Comparison of ENCODE assay signal across 23 mouse cellular contexts in the genomic region with DNA sequence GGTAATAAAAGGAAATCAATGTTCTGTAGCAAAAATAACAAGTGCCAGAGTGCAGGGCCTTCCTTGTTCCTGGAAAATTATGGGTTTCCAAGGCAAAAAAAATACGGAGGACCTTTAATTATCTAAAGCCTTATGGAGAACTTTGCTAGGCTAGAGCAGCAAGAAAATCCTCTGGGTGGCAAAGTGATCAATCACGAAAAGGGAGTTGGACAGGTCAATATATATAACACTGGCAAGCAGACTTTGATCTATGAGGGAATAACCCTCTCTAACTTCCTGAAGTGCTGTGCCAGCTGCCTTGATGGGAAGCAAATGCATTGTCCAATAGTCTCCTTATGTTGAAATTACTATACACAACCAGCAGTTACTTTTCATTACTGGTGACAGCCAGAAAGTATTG.
A peak's percentile ranks its signal among the peaks of the same experiment; 100 is the strongest.
DNase-seq lines count a peak whose midpoint lies in the region; ATAC-seq and TF ChIP-seq lines count a peak whose summit lies in the region.
"Had no signal": no experiment of that assay in that cellular context is flagged by ENCODE, and none has a peak within 500 bp of the region (broad histone marks: within the 10 kb centered on the region; RNA-seq: fewer than 3 reads in every experiment).

No protein-coding gene starts in this region.

- no peak overlapping the region for H3K9ac ChIP-seq in kidney, embryonic 14.5 days (ENCODE audit: low read depth, low read length)
- no peak overlapping the region for H3K9ac ChIP-seq in midbrain, postnatal 0 days (replicated peaks; ENCODE audit: low read length, poor library complexity, severe bottlenecking)
- H3K9ac ChIP-seq in midbrain, embryonic 14.5 days (replicated peaks; ENCODE audit: low read length) = no peak overlapping the region
- H3K9ac ChIP-seq: forebrain, embryonic 13.5 days; heart, embryonic 13.5 days; hindbrain, embryonic 14.5 days had no signal

- WGBS in kidney, embryonic 14.5 days = 20% methylated on average over 2 of the region's 2 CpGs
- WGBS in midbrain, postnatal 0 days = 85% methylated on average over 2 of the region's 2 CpGs
- WGBS in midbrain, embryonic 14.5 days = 80% methylated on average over 2 of the region's 2 CpGs

- no peaks in the 10 kb centered on the region for H3K27me3 ChIP-seq in kidney, embryonic 14.5 days (ENCODE audit: control insufficient read depth, insufficient read depth, low read length)
- no peaks in the 10 kb centered on the region for H3K27me3 ChIP-seq in midbrain, postnatal 0 days (ENCODE audit: insufficient read depth, low read length)
- no peaks in the 10 kb centered on the region for H3K27me3 ChIP-seq in midbrain, embryonic 14.5 days (ENCODE audit: control insufficient read depth, insufficient read depth, low read length)
- H3K27me3 ChIP-seq: forebrain, embryonic 13.5 days; heart, embryonic 13.5 days had no signal

- H3K4me2 ChIP-seq in kidney, embryonic 14.5 days (replicated peaks; ENCODE audit: low read depth, low read length) = no peak overlapping the region
- H3K4me2 ChIP-seq in midbrain, postnatal 0 days (ENCODE audit: low read depth, low read length, poor library complexity, severe bottlenecking) = no peak overlapping the region
- no peak overlapping the region for H3K4me2 ChIP-seq in midbrain, embryonic 14.5 days (ENCODE audit: low read length)
- H3K4me2 ChIP-seq: forebrain, embryonic 13.5 days; heart, embryonic 13.5 days; hindbrain, embryonic 14.5 days had no signal

- H3K27ac ChIP-seq in kidney, embryonic 14.5 days (ENCODE audit: low read depth, low read length) = no peak overlapping the region
- no peak overlapping the region for H3K27ac ChIP-seq in midbrain, postnatal 0 days (ENCODE audit: low read depth, low read length)
- no peak overlapping the region for H3K27ac ChIP-seq in midbrain, embryonic 14.5 days (replicated peaks; ENCODE audit: low read depth, low read length)
- H3K27ac ChIP-seq: forebrain, embryonic 10.5 days; forebrain, embryonic 13.5 days; heart, adult 2 months; heart, embryonic 10.5 days; heart, embryonic 13.5 days; hindbrain, embryonic 14.5 days had no signal

- no peaks in the 10 kb centered on the region for H3K36me3 ChIP-seq in kidney, embryonic 14.5 days (ENCODE audit: control insufficient read depth, insufficient read depth, low read length)
- no peaks in the 10 kb centered on the region for H3K36me3 ChIP-seq in midbrain, postnatal 0 days (ENCODE audit: insufficient read depth, low read length)
- no peaks in the 10 kb centered on the region for H3K36me3 ChIP-seq in midbrain, embryonic 14.5 days (ENCODE audit: control insufficient read depth, insufficient read depth, low read length)
- H3K36me3 ChIP-seq: forebrain, embryonic 10.5 days; heart, embryonic 10.5 days; heart, embryonic 13.5 days had no signal

- DNase-seq in kidney, postnatal 14 days = no peak
- DNase-seq in midbrain, postnatal 0 days (ENCODE audit: low spot score) = peak; percentile 5
- no peak for DNase-seq in midbrain, embryonic 14.5 days
- DNase-seq in mesoderm, embryonic 11.5 days (ENCODE audit: low read depth, low spot score) = peak; percentile 1
- DNase-seq in thymus, postnatal 4 days = no peak
- DNase-seq: adrenal gland, adult 8-10 months; adrenal gland, postnatal 25 days; cerebellum, adult 18-20 months; cerebellum, adult 9-10 months; cerebellum, postnatal 14 days; gastrocnemius, postnatal 10 days; gastrocnemius, postnatal 36 days; heart, adult 2 months; heart, postnatal 14 days; heart, postnatal 4 days had no signal

- no peaks in the 10 kb centered on the region for H3K4me1 ChIP-seq in kidney, embryonic 14.5 days (ENCODE audit: control insufficient read depth, insufficient read depth, low read length)
- H3K4me1 ChIP-seq in midbrain, postnatal 0 days (ENCODE audit: insufficient read depth, low read length) = no peaks in the 10 kb centered on the region
- H3K4me1 ChIP-seq in midbrain, embryonic 14.5 days (ENCODE audit: control insufficient read depth, insufficient read depth, low read length) = no peaks in the 10 kb centered on the region
- H3K4me1 ChIP-seq: forebrain, embryonic 10.5 days; forebrain, embryonic 13.5 days; heart, embryonic 10.5 days; heart, embryonic 13.5 days had no signal

- ATAC-seq in kidney, embryonic 14.5 days (ENCODE audit: low FRiP score, low TSS enrichment) = peak; percentile 85
- no peak for ATAC-seq in midbrain, postnatal 0 days (ENCODE audit: low FRiP score)
- no peak for ATAC-seq in midbrain, embryonic 14.5 days (ENCODE audit: low FRiP score, low TSS enrichment)
- ATAC-seq: activated CD4-positive, CD25-positive, alpha-beta regulatory T cell, adult 4 months; forebrain, embryonic 13.5 days; forebrain, embryonic 16.5 days had no signal

- no peak overlapping the region for H3K4me3 ChIP-seq in kidney, embryonic 14.5 days (ENCODE audit: low read length)
- no peak overlapping the region for H3K4me3 ChIP-seq in midbrain, postnatal 0 days (ENCODE audit: low read depth, low read length)
- no peak overlapping the region for H3K4me3 ChIP-seq in midbrain, embryonic 14.5 days (replicated peaks; ENCODE audit: low read depth, low read length)
- H3K4me3 ChIP-seq: forebrain, embryonic 10.5 days; forebrain, embryonic 13.5 days; heart, adult 2 months; heart, embryonic 10.5 days; heart, embryonic 13.5 days had no signal

- no peak for TF ChIP-seq CTCF in midbrain, postnatal 0 days (IDR thresholded peaks at IDR 0.05)

- no peaks in the 10 kb centered on the region for H3K9me3 ChIP-seq in kidney, embryonic 14.5 days (ENCODE audit: control insufficient read depth, low read length)
- H3K9me3 ChIP-seq in midbrain, postnatal 0 days (ENCODE audit: low read length) = no peaks in the 10 kb centered on the region
- no peaks in the 10 kb centered on the region for H3K9me3 ChIP-seq in midbrain, embryonic 14.5 days (ENCODE audit: control insufficient read depth, low read length)
- H3K9me3 ChIP-seq: forebrain, embryonic 10.5 days; forebrain, embryonic 13.5 days; heart, embryonic 10.5 days; heart, embryonic 13.5 days had no signal

Comparison
In these comparisons a context has a peak if more than half of its experiments do, and no peak if none do; other contexts are left out.
1. DNase-seq: peak in midbrain, postnatal 0 days (single experiment) and mesoderm, embryonic 11.5 days (single experiment); none in kidney, postnatal 14 days (single experiment), midbrain, embryonic 14.5 days (single experiment) and thymus, postnatal 4 days (single experiment).